Comparison of ENCODE assay signal across 8 mouse cellular contexts in the genomic region with DNA sequence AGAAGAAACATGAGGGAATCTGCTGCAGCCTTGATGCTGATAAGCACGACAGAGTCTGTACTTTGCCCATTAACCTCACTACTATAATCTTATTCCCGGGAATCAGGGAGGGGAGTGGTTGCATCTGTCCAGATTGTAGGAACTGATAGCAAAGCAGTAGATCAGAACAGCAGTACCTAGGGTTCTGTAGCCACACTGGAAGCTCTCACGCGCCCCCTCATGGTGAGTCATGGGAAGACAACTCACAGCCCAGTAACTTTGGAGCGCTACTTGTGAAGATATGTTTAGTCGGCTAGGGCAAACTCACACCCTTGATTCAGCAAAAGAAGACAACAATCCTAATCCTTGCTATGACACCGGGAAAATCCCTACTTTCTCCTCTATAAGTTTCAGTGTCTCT. TPM values are rescaled to one million over a fixed set of nuclear protein-coding genes. Genes with fewer than 3 reads are reported as not detected.
DNase-seq lines count a peak whose midpoint lies in the region; ATAC-seq and TF ChIP-seq lines count a peak whose summit lies in the region.
"Had no signal": no experiment of that assay in that cellular context is flagged by ENCODE, and none has a peak within 500 bp of the region (broad histone marks: within the 10 kb centered on the region; RNA-seq: fewer than 3 reads in every experiment).

No protein-coding gene starts in this region.

- TF ChIP-seq CTCF in E14TG2a.4 (conservative IDR thresholded peaks at IDR 0.05; ENCODE audit: low read length) = peak; percentile 53
- peak; percentile 58 for TF ChIP-seq CTCF in forebrain, postnatal 0 days (IDR thresholded peaks at IDR 0.05; ENCODE audit: low read depth)
- TF ChIP-seq CTCF in lung, adult 2 months (IDR thresholded peaks at IDR 0.05; ENCODE audit: insufficient read depth, low read length) = peak; percentile 73
- TF ChIP-seq CTCF in stomach, postnatal 0 days (IDR thresholded peaks at IDR 0.05; ENCODE audit: low read depth) = peak; percentile 77

- H3K4me2 ChIP-seq in forebrain, postnatal 0 days (ENCODE audit: low read depth) = no peak overlapping the region
- no peak overlapping the region for H3K4me2 ChIP-seq in stomach, postnatal 0 days (replicated peaks; ENCODE audit: low read depth)
- H3K4me2 ChIP-seq: heart, embryonic 13.5 days had no signal

- no peaks in the 10 kb centered on the region for H3K27me3 ChIP-seq in E14TG2a.4 (ENCODE audit: insufficient read depth, low read length)
- no peaks in the 10 kb centered on the region for H3K27me3 ChIP-seq in forebrain, postnatal 0 days (ENCODE audit: insufficient read depth, low read length)
- no peaks in the 10 kb centered on the region for H3K27me3 ChIP-seq in stomach, postnatal 0 days (ENCODE audit: control insufficient read depth, insufficient read depth, low read length)
- H3K27me3 ChIP-seq: heart, embryonic 13.5 days had no signal

- peaks cover 13% of the 10 kb centered on the region; the same call in 1 of the 2 replicates for H3K9me3 ChIP-seq in E14TG2a.4 (ENCODE audit: low read length)
- no peaks in the 10 kb centered on the region for H3K9me3 ChIP-seq in forebrain, postnatal 0 days (ENCODE audit: low read length)
- H3K9me3 ChIP-seq in stomach, postnatal 0 days (ENCODE audit: control insufficient read depth, low read length) = no peaks in the 10 kb centered on the region

- 49% methylated on average over 7 of the region's 7 CpGs for WGBS in forebrain, postnatal 0 days
- 35% methylated on average over 7 of the region's 7 CpGs for WGBS in lung, adult 2 months
- 42% methylated on average over 7 of the region's 7 CpGs for WGBS in stomach, postnatal 0 days

- TF ChIP-seq POLR2A in lung, adult 2 months (IDR thresholded peaks at IDR 0.05; ENCODE audit: borderline replicate concordance, extremely low read depth, low read depth, low read length) = no peak

- peak; percentile 47 for DNase-seq in A20 (ENCODE audit: low read depth, low spot score)
- DNase-seq in forebrain, postnatal 0 days = peak; percentile 12
- DNase-seq in kidney, postnatal 36 days = peak; percentile 56 to 88
- DNase-seq in lung, adult 2 months = peak; percentile 46
- peak; percentile 48 for DNase-seq in stomach, postnatal 0 days (ENCODE audit: low spot score)

- H3K4me1 ChIP-seq in E14TG2a.4 (replicated peaks; ENCODE audit: low read depth, low read length) = no peaks in the 10 kb centered on the region
- H3K4me1 ChIP-seq in forebrain, postnatal 0 days (ENCODE audit: insufficient read depth) = no peaks in the 10 kb centered on the region
- H3K4me1 ChIP-seq in lung, adult 2 months (ENCODE audit: control insufficient read depth, insufficient read depth, low read length) = no peaks in the 10 kb centered on the region
- H3K4me1 ChIP-seq in stomach, postnatal 0 days (replicated peaks; ENCODE audit: control insufficient read depth, insufficient read depth) = no peaks in the 10 kb centered on the region

- no peak overlapping the region for H3K4me3 ChIP-seq in E14TG2a.4 (replicated peaks; ENCODE audit: low read length)
- no peak overlapping the region for H3K4me3 ChIP-seq in forebrain, postnatal 0 days (ENCODE audit: low read depth, low read length)
- H3K4me3 ChIP-seq in lung, adult 2 months (replicated peaks; ENCODE audit: extremely low read depth, low read depth, low read length) = no peak overlapping the region
- no peak overlapping the region for H3K4me3 ChIP-seq in stomach, postnatal 0 days (ENCODE audit: low read depth, low read length)
- H3K4me3 ChIP-seq: heart, embryonic 13.5 days had no signal

- TF ChIP-seq EP300 in stomach, postnatal 0 days (optimal IDR thresholded peaks at IDR 0.05) = no peak

- H3K27ac ChIP-seq in forebrain, postnatal 0 days (ENCODE audit: low read depth, low read length) = no peak overlapping the region
- H3K27ac ChIP-seq in stomach, postnatal 0 days (replicated peaks) = no peak overlapping the region
- H3K27ac ChIP-seq: heart, embryonic 13.5 days had no signal

- peak; percentile 79 for ATAC-seq in cerebellum, adult (ENCODE audit: insufficient number of reproducible peaks, low FRiP score, low TSS enrichment)
- no peak for ATAC-seq in forebrain, postnatal 0 days
- ATAC-seq in stomach, postnatal 0 days (ENCODE audit: low FRiP score, low TSS enrichment) = no peak

- H3K9ac ChIP-seq in forebrain, postnatal 0 days = no peak overlapping the region
- H3K9ac ChIP-seq in stomach, postnatal 0 days (ENCODE audit: low read length) = no peak overlapping the region
- H3K9ac ChIP-seq: heart, embryonic 13.5 days had no signal

- H3K36me3 ChIP-seq in E14TG2a.4 (ENCODE audit: insufficient read depth, low read length) = no peaks in the 10 kb centered on the region
- H3K36me3 ChIP-seq in forebrain, postnatal 0 days (ENCODE audit: insufficient read depth) = no peaks in the 10 kb centered on the region
- H3K36me3 ChIP-seq in stomach, postnatal 0 days (ENCODE audit: control insufficient read depth, insufficient read depth, low read length) = no peaks in the 10 kb centered on the region
- H3K36me3 ChIP-seq: heart, embryonic 13.5 days had no signal

RNA-seq across cellular contexts. Expression of a gene that starts 58.8 kb away (rescaled TPM):
- total RNA-seq in forebrain, postnatal 0 days (2014; rRNA removed) = 1.5 and 1.6 TPM in 2 replicates
- 1.3 and 1.5 TPM in 2 replicates for polyA plus RNA-seq in forebrain, postnatal 0 days (2015; fragmentation: Nextera tagmentation; extraction: Ambion mirVana)
- polyA plus RNA-seq in lung, adult 2 months (2012; rRNA removed) = 0.36 and 0.75 TPM in 2 replicates
- not detected in 2 replicates for polyA plus RNA-seq in stomach, postnatal 0 days (2015; fragmentation: Nextera tagmentation; extraction: Ambion mirVana)

Comparison
In these comparisons a context has a peak if more than half of its experiments do, and no peak if none do; other contexts are left out.
1. DNase-seq: peak in every context shown above with its lines; median percentile 72 in kidney, postnatal 36 days; 48 in stomach, postnatal 0 days; 47 in A20; 46 in lung, adult 2 months; 12 in forebrain, postnatal 0 days.